Mouse (Mus musculus): ENCODE data around the gene Sec24a. TPM values are rescaled to one million over a fixed set of nuclear protein-coding genes. Genes with fewer than 3 reads are reported as not detected.

Gene Sec24a
- total RNA-seq, 1 experiment from 2014 or later = 7.2 TPM

Other genes with a start within 250 kb of the Sec24a start
- 13.8 to 20.0 TPM (median 15.8 TPM) in 3 replicates for gene Phykpl, start 178.9 kb downstream of the Sec24a start, total RNA-seq (2017)
- gene Hnrnpab, start 156.8 kb downstream of the Sec24a start, total RNA-seq (2017) = 353 to 398 TPM (median 355 TPM) in 3 replicates
- 25.0 to 37.2 TPM (median 27.0 TPM) in 3 replicates for gene Nhp2, start 143.9 kb downstream of the Sec24a start, total RNA-seq (2017)
- gene Rmnd5b, start 127.7 kb downstream of the Sec24a start, total RNA-seq (2017) = 10.3 to 23.0 TPM (median 13.5 TPM) in 3 replicates
- gene N4bp3, start 112.8 kb downstream of the Sec24a start, total RNA-seq (2017) = 1.4 to 6.3 TPM (median 3.3 TPM) in 3 replicates
- gene D930048N14Rik, start 112.7 kb downstream of the Sec24a start, total RNA-seq (2017) = 0.43 to 2.0 TPM (median 0.57 TPM) in 3 replicates
- 8.8 to 10.1 TPM (median 8.9 TPM) in 3 replicates for gene 0610009B22Rik, start 74.8 kb downstream of the Sec24a start, total RNA-seq (2017)
- 42.1 to 64.1 TPM (median 44.8 TPM) in 3 replicates for gene Sar1b, start 53 bp upstream of the Sec24a start, total RNA-seq (2017)
- 33.1 to 54.1 TPM (median 36.5 TPM) in 3 replicates for gene Jade2, start 94.0 kb upstream of the Sec24a start, total RNA-seq (2017)
- 45.8 to 58.1 TPM (median 49.2 TPM) in 3 replicates for gene Cdkn2aipnl, start 204.0 kb upstream of the Sec24a start, total RNA-seq (2017)
- gene Ube2b, start 237.1 kb upstream of the Sec24a start, total RNA-seq (2017) = 158 to 210 TPM (median 163 TPM) in 3 replicates
- gene Cdkl3, start 240.6 kb upstream of the Sec24a start, total RNA-seq (2017) = 2.7 to 7.1 TPM (median 3.7 TPM) in 3 replicates

Measured in monocyte, adult 5-6 weeks (primary cell).